Mouse (Mus musculus) myocyte (in vitro differentiated cells): ENCODE results near the gene Hoxc5.
A peak's percentile ranks its signal among the peaks of the same experiment; 100 is the strongest.

Source experiments
- MAX ChIP-seq: IDR thresholded peaks from one replicate; pipeline ENCODE4 v1.6.1; 2011; ENCODE audit warnings: low read depth, mild to moderate bottlenecking, control low read depth
- POLR2A ChIP-seq: IDR thresholded peaks from one replicate; pipeline ENCODE4 v1.6.1; 2011; ENCODE audit warnings: low read depth, mild to moderate bottlenecking, control low read depth, moderate library complexity; ENCODE audit not compliant: insufficient read length

DNA sequence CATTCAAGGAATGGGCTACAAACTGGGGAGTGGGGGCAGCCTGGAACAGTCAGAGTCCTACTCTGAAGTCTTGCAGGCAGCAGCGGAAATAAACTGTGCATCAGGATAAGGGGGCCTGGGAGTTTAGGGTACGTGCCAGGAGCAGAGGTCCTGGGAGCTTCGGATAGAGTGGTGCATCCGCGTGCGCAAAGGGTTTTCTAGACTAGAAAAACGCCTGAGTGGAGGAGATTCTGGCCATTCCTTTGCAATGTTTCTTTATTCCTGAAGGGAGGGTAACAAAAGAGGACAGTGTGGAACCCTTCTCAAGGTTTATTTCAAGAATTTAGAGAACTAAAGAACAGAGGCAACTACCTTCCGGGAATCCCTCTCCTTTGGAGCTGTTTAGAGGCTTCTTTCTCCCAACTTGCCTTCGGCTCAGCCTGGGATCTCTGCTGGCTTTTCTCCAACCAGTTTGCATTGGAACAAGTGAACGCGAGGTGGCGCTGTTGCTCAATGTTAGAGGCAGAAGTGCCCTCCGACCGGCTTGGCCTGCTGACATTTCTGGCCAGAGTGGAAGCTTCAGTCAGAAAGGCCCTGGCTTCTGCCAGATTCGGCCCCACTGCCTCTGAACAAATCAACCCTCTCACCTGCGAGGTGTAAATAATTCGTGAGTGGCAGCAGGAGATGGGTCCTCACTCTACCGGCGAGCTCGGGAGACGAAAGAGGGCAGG is 20.0 kb downstream of the Hoxc5 start:
- TF ChIP-seq MAX (no peak), POLR2A (peak; percentile 11)
